Mouse (Mus musculus) heart, postnatal 0 days (tissue): ENCODE data around the gene Slc47a2. TPM values are rescaled to one million over a fixed set of nuclear protein-coding genes. Genes with fewer than 3 reads are reported as not detected.

Experiments
- ATAC-seq: fragments of 200-750 bp; cut with Nextera tagmentation; 2 replicates; pipeline ENCODE4 v1.8.0; 2017; ENCODE audit warnings: low read depth, moderate number of reproducible peaks, moderate library complexity; ENCODE audit not compliant: insufficient read depth
- DNase-seq: peaks from one replicate; pipeline ENCODE4 v3.0.0-alpha.2; 2016; ENCODE audit warnings: low spot score
- H3K27ac ChIP-seq: fragments of 300-500 bp; sonication (generic); 2 replicates; pipeline ENCODE4 v1.5.1; 2014; ENCODE audit warnings: low read depth, mild to moderate bottlenecking
- H3K27me3 ChIP-seq: fragments of 300-500 bp; sonication (generic); 2 replicates; pipeline ENCODE4 v1.6.1; 2014; ENCODE audit warnings: low read length, mixed read lengths; ENCODE audit not compliant: control insufficient read depth, insufficient read depth
- H3K36me3 ChIP-seq: fragments of 300-500 bp; sonication (generic); replicated peaks from 2 replicates; pipeline ENCODE4 v1.6.1; 2014; ENCODE audit warnings: low read length, mixed read lengths; ENCODE audit not compliant: control insufficient read depth, insufficient read depth
- H3K4me1 ChIP-seq: fragments of 300-500 bp; sonication (generic); 2 replicates; pipeline ENCODE4 v1.6.1; 2014; ENCODE audit warnings: antibody characterized with exemption; ENCODE audit not compliant: control insufficient read depth, insufficient read depth
- H3K4me2 ChIP-seq: fragments of 300-500 bp; sonication (generic); 2 replicates; pipeline ENCODE4 v1.6.1; 2014; ENCODE audit warnings: low read depth, mild to moderate bottlenecking, low read length, moderate library complexity
- H3K4me3 ChIP-seq: fragments of 300-500 bp; sonication (generic); 2 replicates; pipeline ENCODE4 v1.5.1; 2014; ENCODE audit warnings: low read depth, low read length
- H3K9ac ChIP-seq: fragments of 300-500 bp; sonication (generic); replicated peaks from 2 replicates; pipeline ENCODE4 v1.6.1; 2014; ENCODE audit warnings: low read depth, low read length, mixed read lengths
- H3K9me3 ChIP-seq: fragments of 300-500 bp; sonication (generic); replicated peaks from 2 replicates; pipeline ENCODE4 v1.6.1; 2016; ENCODE audit warnings: low read length; ENCODE audit not compliant: control insufficient read depth
- CTCF ChIP-seq: IDR thresholded peaks from 2 replicates; pipeline ENCODE4 v1.5.1; 2016; ENCODE audit warnings: antibody characterized with exemption, control low read depth, low read depth
- EP300 ChIP-seq: IDR thresholded peaks from 2 replicates; pipeline ENCODE4 v1.6.1; 2016; ENCODE audit warnings: antibody characterized with exemption, low read depth
- WGBS: fragments of 180-500 bp; shearing (Covaris S2); extraction: QIAGEN DNeasy Blood & Tissue Kit; methylation state at CpG from one replicate; pipeline ENCODE4 v1.1.7; 2014; 5-methylcytosine and 5-hydroxymethylcytosine counted together
- polyA plus RNA-seq: library from polyadenylated mRNA; unstranded; fragments of >200 nt; fragmentation: Nextera tagmentation; extraction: Ambion mirVana; gene quantifications from 2 replicates; pipeline ENCODE4 v1.2.1, GENCODE M21; 2015
- total RNA-seq: library from RNA; depleted of rRNA; stranded (reverse); fragments of >200 nt; gene quantifications from 2 replicates; pipeline ENCODE4 v1.2.3, GENCODE M21; 2014; ENCODE audit warnings: low replicate concordance

Gene Slc47a2
- total and polyA plus RNA-seq, 2 experiments from 2014 or later = 0.14 TPM; not detected in 1

- WGBS = 32% methylated on average over 3 of the region's 3 CpGs
- Histone ChIP-seq H3K9ac (0 out of 2 replicates have a peak overlapping the region, but pooled peaks have one; percentile 26), H3K4me2 (peak overlapping the region; percentile 45), H3K36me3 (no peaks in the 10 kb centered on the region), H3K4me1 (peaks cover 35% of the 10 kb centered on the region), H3K4me3 (no peak overlapping the region), H3K27ac (peak overlapping the region; percentile 96), H3K27me3 (no peaks in the 10 kb centered on the region), H3K9me3 (no peaks in the 10 kb centered on the region)
- DNase-seq (peak; percentile 26), ATAC-seq (no peak)
- TF ChIP-seq EP300 = no peak
- no peak for TF ChIP-seq CTCF
Measured at GRCm38 (mm10) chr11:61365938-61366337, 23.3 kb upstream of the Slc47a2 start.

GRCm38 (mm10) chr11:61364096-61364495 lies 21.4 kb upstream of the Slc47a2 start:
- DNase-seq = no peak
- H3K27me3 ChIP-seq = no peaks in the 10 kb centered on the region
- TF ChIP-seq CTCF (no peak), EP300 (no peak)
- ATAC-seq = no peak
- no peaks in the 10 kb centered on the region for H3K36me3 ChIP-seq
- H3K9ac ChIP-seq = no peak overlapping the region
- H3K27ac ChIP-seq = no peak overlapping the region
- no peak overlapping the region for H3K4me3 ChIP-seq
- WGBS = 91% methylated on average over 6 of the region's 6 CpGs
- no peak overlapping the region for H3K4me2 ChIP-seq
- H3K9me3 ChIP-seq = no peaks in the 10 kb centered on the region
- H3K4me1 ChIP-seq = peaks cover 36% of the 10 kb centered on the region

GRCm38 (mm10) chr11:61361515-61362190 lies 19.0 kb upstream of the Slc47a2 start:
- Histone ChIP-seq H3K4me1 (peaks cover 23% of the 10 kb centered on the region), H3K9me3 (no peaks in the 10 kb centered on the region), H3K4me3 (no peak overlapping the region), H3K9ac (no peak overlapping the region), H3K27me3 (no peaks in the 10 kb centered on the region), H3K36me3 (no peaks in the 10 kb centered on the region), H3K27ac (peak overlapping the region; percentile 83), H3K4me2 (no peak overlapping the region)
- peak; percentile 54 for ATAC-seq
- DNase-seq = peak; percentile 40
- TF ChIP-seq EP300 (no peak), CTCF (no peak)
- WGBS = 46% methylated on average over 11 of the region's 11 CpGs

- peaks cover 6% of the 10 kb centered on the region; the same call in 1 of the 2 replicates for H3K4me1 ChIP-seq
- no peaks in the 10 kb centered on the region for H3K9me3 ChIP-seq
- ATAC-seq (no peak), DNase-seq (no peak)
- H3K9ac ChIP-seq = no peak overlapping the region
- WGBS = 77% methylated on average over 9 of the region's 9 CpGs
- no peak overlapping the region for H3K27ac ChIP-seq
- TF ChIP-seq CTCF (no peak), EP300 (no peak)
- H3K4me3 ChIP-seq = no peak overlapping the region
- no peaks in the 10 kb centered on the region for H3K27me3 ChIP-seq
- no peak overlapping the region for H3K4me2 ChIP-seq
- no peaks in the 10 kb centered on the region for H3K36me3 ChIP-seq
Measured at GRCm38 (mm10) chr11:61356600-61356999, 13.9 kb upstream of the Slc47a2 start.

DNA sequence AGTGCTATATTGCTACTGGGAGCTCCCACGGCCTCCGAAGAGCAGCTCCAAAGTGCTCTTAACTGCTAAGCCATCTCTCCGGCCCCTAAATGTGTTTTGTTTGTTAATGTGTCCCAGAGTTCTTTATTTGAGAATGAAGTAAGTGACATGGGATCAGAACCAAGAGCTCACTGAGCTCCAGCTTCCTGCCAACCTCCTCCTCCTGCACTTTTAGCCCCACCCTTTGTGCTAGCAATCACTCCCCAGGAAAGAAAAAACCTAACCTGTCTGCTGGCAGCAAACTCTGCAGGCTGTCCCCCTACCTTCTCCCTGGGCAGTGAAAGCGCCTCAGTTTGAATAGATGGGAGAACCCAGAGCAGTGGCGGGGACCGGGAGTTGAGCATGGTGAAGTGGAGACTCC lies 13.5 kb upstream of the Slc47a2 start:
- Histone ChIP-seq H3K36me3 (no peaks in the 10 kb centered on the region), H3K27me3 (no peaks in the 10 kb centered on the region), H3K4me2 (no peak overlapping the region), H3K4me3 (no peak overlapping the region), H3K9me3 (no peaks in the 10 kb centered on the region), H3K4me1 (peaks cover 2% of the 10 kb centered on the region; the same call in 1 of the 2 replicates), H3K27ac (no peak overlapping the region), H3K9ac (no peak overlapping the region)
- ATAC-seq (no peak), DNase-seq (no peak)
- no peak for TF ChIP-seq CTCF
- TF ChIP-seq EP300 = no peak
- 77% methylated on average over 6 of the region's 6 CpGs for WGBS

DNA sequence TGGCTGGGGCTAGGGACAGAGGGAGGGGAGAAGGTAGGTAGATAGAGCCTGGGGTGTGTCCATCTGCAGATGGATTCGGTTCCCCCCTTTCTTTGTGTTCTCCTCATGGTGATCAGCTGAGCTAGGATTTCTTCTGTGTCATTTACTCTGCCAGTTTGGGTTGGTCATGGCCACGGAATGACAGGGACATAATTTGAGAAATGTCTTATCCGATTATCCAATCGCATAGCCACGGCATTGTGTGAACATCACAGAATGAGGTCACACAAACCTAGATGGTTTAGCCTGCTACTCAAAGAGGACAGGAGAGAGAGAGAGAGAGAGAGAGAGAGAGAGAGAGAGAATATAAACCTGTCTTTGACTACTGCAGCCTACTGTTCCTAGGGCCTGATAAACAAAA lies 12.7 kb upstream of the Slc47a2 start:
- no peak for ATAC-seq
- H3K9ac ChIP-seq = no peak overlapping the region
- H3K4me3 ChIP-seq = no peak overlapping the region
- H3K27me3 ChIP-seq = no peaks in the 10 kb centered on the region
- TF ChIP-seq CTCF = no peak
- no peaks in the 10 kb centered on the region for H3K36me3 ChIP-seq
- no peaks in the 10 kb centered on the region for H3K9me3 ChIP-seq
- WGBS = 78% methylated on average over 5 of the region's 5 CpGs
- H3K4me1 ChIP-seq = no peaks in the 10 kb centered on the region
- no peak overlapping the region for H3K27ac ChIP-seq
- H3K4me2 ChIP-seq = no peak overlapping the region
- DNase-seq = no peak
